Mouse (Mus musculus) kidney, adult 2 months (tissue): Measurements from ENCODE around the gene Ppp1r9a.

Experiments used
- CTCF ChIP-seq: fragments of 200-500 bp; conservative IDR thresholded peaks from 2 replicates; pipeline ENCODE4 v1.5.1; 2011; ENCODE audit warnings: low read depth, mild to moderate bottlenecking, control low read depth, low read length, moderate library complexity, mixed read lengths; ENCODE audit not compliant: insufficient read depth, insufficient read length
- POLR2A ChIP-seq: fragments of 200-500 bp; IDR thresholded peaks from one replicate; pipeline ENCODE4 v1.6.1; 2011; ENCODE audit warnings: low read depth, low read length, control low read depth

- TF ChIP-seq CTCF = no peak
- no peak for TF ChIP-seq POLR2A
These were observed 94.9 kb downstream of the Ppp1r9a start for GRCm38 (mm10) chr6:4997599-4997998.
